Mouse (Mus musculus) Patski (cell line): Measurements from ENCODE around the gene Zranb2. TPM values are rescaled to one million over a fixed set of nuclear protein-coding genes. Genes with fewer than 3 reads are reported as not detected.

Experiments used
- ATAC-seq: fragments of 100-300 bp; one replicate; pipeline ENCODE4 v1.8.0; 2021
- CTCF ChIA-PET: fragments of 350-600 bp; sonication (Branson Sonifier 250); formaldehyde crosslinking; loops from one replicate; lab custom pipeline; 2022; ENCODE audit warnings: inconsistent platforms; lab: Charles Lee
- POLR2A ChIA-PET: fragments of 350-600 bp; sonication (Branson Sonifier 250); formaldehyde crosslinking; loops from one replicate; lab custom pipeline; 2022; ENCODE audit warnings: antibody characterized with exemption, inconsistent platforms; lab: Charles Lee
- DNase-seq: peaks from one replicate; pipeline ENCODE4 v3.0.0-alpha.2; 2011; ENCODE audit warnings: low read depth, low spot score
- H3K27me3 ChIP-seq: fragments of 371-371 bp; one replicate; pipeline ENCODE4 v1.5.1; 2021
- CTCF ChIP-seq: fragments of 100-300 bp; IDR thresholded peaks from one replicate; pipeline ENCODE4 v1.5.1; 2021
- in situ Hi-C: fragments of 300-500 bp; cut with MboI; formaldehyde crosslinking; loops from 3 replicates; pipeline ENCODE4 v1.11.1; 2018; ENCODE audit warnings: low pct_unique_long_range_greater_than_20kb, mixed read lengths
- polyA plus RNA-seq: library from polyadenylated mRNA; unstranded; gene quantifications from one replicate; pipeline ENCODE4 v1.2.3, GENCODE M21; 2021

Zranb2 gene
- polyA plus RNA-seq, 1 experiment from 2014 or later: 132 TPM

GRCm38 (mm10) chr3:157576343-157576722 lies 42.4 kb downstream of the Zranb2 start:
- no peaks in the 10 kb centered on the region for H3K27me3 ChIP-seq
- in situ Hi-C loops: loop anchor here (5.0 kb wide), 1 partner anchor 141 kb away; no protein-coding TSS in a partner anchor
- DNase-seq (no peak), ATAC-seq (no peak)
- ChIA-PET POLR2A (no interaction called here), CTCF (interaction anchor here (0.9 to 1.4 kb wide), 3 partner anchors 9 to 142 kb away, joined by 3 to 6 read pairs (median 3); partner anchors contain the start of gene Ptger3)
- TF ChIP-seq CTCF: no peak

- POLR2A ChIA-PET: no interaction called here
- CTCF ChIA-PET: interaction anchor here (0.9 to 1.4 kb wide), 3 partner anchors 10 to 141 kb away, joined by 3 to 6 read pairs (median 3); partner anchors contain the start of gene Ptger3
- TF ChIP-seq CTCF: no peak
- ATAC-seq (no peak), DNase-seq (no peak)
- in situ Hi-C loops: loop anchor here (5.0 kb wide), 1 partner anchor 140 kb away; no protein-coding TSS in a partner anchor
- no peaks in the 10 kb centered on the region for H3K27me3 ChIP-seq
Measured at GRCm38 (mm10) chr3:157576862-157577261, 42.9 kb downstream of the Zranb2 start.

GRCm38 (mm10) chr3:157578469-157579170 lies 44.7 kb downstream of the Zranb2 start:
- TF ChIP-seq CTCF: no peak
- CTCF ChIA-PET: interaction anchor here (0.8 to 1.4 kb wide), 5 partner anchors 12 to 138 kb away, joined by 3 read pairs; partner anchors contain the start of gene Ptger3
- DNase-seq: no peak
- in situ Hi-C loops: loop anchor here (5.0 kb wide), 1 partner anchor 139 kb away; no protein-coding TSS in a partner anchor
- no peaks in the 10 kb centered on the region for H3K27me3 ChIP-seq
- ATAC-seq: peak; percentile 1
- POLR2A ChIA-PET: no interaction called here

- ChIA-PET CTCF (interaction anchor here (0.8 to 1.4 kb wide), 3 partner anchors 15 to 138 kb away, joined by 3 read pairs; no protein-coding TSS in a partner anchor), POLR2A (interaction anchor here (0.6 kb wide), 1 partner anchor 134 kb away, joined by 3 read pairs; no protein-coding TSS in a partner anchor)
- DNase-seq (no peak), ATAC-seq (peak; percentile 36)
- in situ Hi-C loops: loop anchor here (5.0 kb wide), 1 partner anchor 138 kb away; no protein-coding TSS in a partner anchor
- no peaks in the 10 kb centered on the region for H3K27me3 ChIP-seq
- no peak for TF ChIP-seq CTCF
Measured at GRCm38 (mm10) chr3:157579376-157579775, 45.4 kb downstream of the Zranb2 start.

- in situ Hi-C loops: no loop called here
Measured at GRCm38 (mm10) chr3:157580299-157580698, 46.3 kb downstream of the Zranb2 start.

GRCm38 (mm10) chr3:157581755-157582154 lies 47.8 kb downstream of the Zranb2 start:
- ATAC-seq (no peak), DNase-seq (no peak)
- H3K27me3 ChIP-seq: no peaks in the 10 kb centered on the region
- in situ Hi-C loops: no loop called here
- ChIA-PET POLR2A (no interaction called here), CTCF (interaction anchor here (1.0 to 1.8 kb wide), 5 partner anchors 12 to 135 kb away, joined by 3 to 5 read pairs (median 4); no protein-coding TSS in a partner anchor)
- TF ChIP-seq CTCF: peak; percentile 55

More at GRCm38 (mm10) chr3:157580299-157580698, 46.3 kb downstream of the Zranb2 start:
- CTCF ChIA-PET: interaction anchor here (1.4 to 1.8 kb wide), 3 partner anchors 16 to 38 kb away, joined by 3 to 5 read pairs (median 3); no protein-coding TSS in a partner anchor
- DNase-seq (no peak), ATAC-seq (no peak)
- TF ChIP-seq CTCF: no peak
- POLR2A ChIA-PET: no interaction called here
- no peaks in the 10 kb centered on the region for H3K27me3 ChIP-seq

GRCm38 (mm10) chr3:157582626-157583405 lies 48.9 kb downstream of the Zranb2 start:
- ATAC-seq (no peak), DNase-seq (no peak)
- ChIA-PET CTCF (interaction anchor here (1.0 to 1.5 kb wide), 2 partner anchors 11 to 134 kb away, joined by 3 to 5 read pairs; no protein-coding TSS in a partner anchor), POLR2A (no interaction called here)
- in situ Hi-C loops: no loop called here
- no peaks in the 10 kb centered on the region for H3K27me3 ChIP-seq
- TF ChIP-seq CTCF: no peak

GRCm38 (mm10) chr3:157597837-157598379 lies 63.9 kb downstream of the Zranb2 start:
- ChIA-PET POLR2A (interaction anchor here (0.6 kb wide), 1 partner anchor 47 kb away, joined by 8 read pairs; no protein-coding TSS in a partner anchor), CTCF (interaction anchor here (0.9 to 1.3 kb wide), 2 partner anchors 12 to 40 kb away, joined by 3 to 5 read pairs; no protein-coding TSS in a partner anchor)
- ATAC-seq (no peak), DNase-seq (no peak)
- no peaks in the 10 kb centered on the region for H3K27me3 ChIP-seq
- TF ChIP-seq CTCF: no peak
- in situ Hi-C loops: no loop called here

Other genes starting within 250 kb of the Zranb2 start
- gene Ptger3, start 32.7 kb downstream of the Zranb2 start, polyA plus RNA-seq: 93.7 TPM